Mouse (Mus musculus): ENCODE measurements around the gene Prrt1.

DNA sequence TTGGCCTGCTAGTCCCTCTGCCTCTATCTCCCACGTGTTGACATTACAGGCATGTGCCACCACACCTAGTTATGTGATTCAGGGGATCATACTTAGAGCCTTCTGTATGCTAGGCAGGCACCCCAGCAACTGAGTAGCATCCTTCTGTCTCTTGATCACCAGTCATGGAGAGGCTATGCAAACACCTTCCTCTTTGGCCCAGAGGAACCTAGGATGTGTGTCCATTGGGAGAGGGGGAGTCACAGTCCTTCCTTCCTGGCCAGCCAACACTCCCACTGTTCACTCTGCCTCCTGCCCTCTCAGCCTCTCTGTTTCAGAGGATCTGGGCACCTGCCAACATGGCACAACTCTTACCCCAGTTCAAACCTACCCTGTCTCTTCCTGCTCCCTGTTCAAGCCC is 34.2 kb downstream of the Prrt1 start:
- TF ChIP-seq EP300 (IDR thresholded peaks at IDR 0.05; ENCODE audit: low read depth) (no peak), CTCF (IDR thresholded peaks at IDR 0.05; ENCODE audit: low read depth) (no peak)
